Mouse (Mus musculus) yolk sac, embryonic 10.5 days (tissue): Measurements from ENCODE around the gene Auts2.

Experiments
- DNase-seq: peaks from one replicate; pipeline ENCODE4 v3.0.0-alpha.2; 2017; ENCODE audit warnings: low spot score

The Auts2 gene

GRCm38 (mm10) chr5:132318026-132318765 is 224.9 kb downstream of the Auts2 start:
- no peak for DNase-seq

GRCm38 (mm10) chr5:132316897-132317296 is 226.2 kb downstream of the Auts2 start:
- no peak for DNase-seq

GRCm38 (mm10) chr5:132314300-132314699 is 228.8 kb downstream of the Auts2 start:
- DNase-seq = no peak

GRCm38 (mm10) chr5:132307000-132307399 is 236.1 kb downstream of the Auts2 start:
- DNase-seq = no peak

GRCm38 (mm10) chr5:132305354-132305934 is 237.7 kb downstream of the Auts2 start:
- no peak for DNase-seq

GRCm38 (mm10) chr5:132302778-132303177 is 240.4 kb downstream of the Auts2 start:
- DNase-seq = no peak

- no peak for DNase-seq
These were observed 242.3 kb downstream of the Auts2 start for GRCm38 (mm10) chr5:132300794-132301193.

- DNase-seq = no peak
These were observed 243.4 kb downstream of the Auts2 start for GRCm38 (mm10) chr5:132299716-132300115.

- DNase-seq = no peak
These were observed 244.1 kb downstream of the Auts2 start for GRCm38 (mm10) chr5:132298996-132299395.

- DNase-seq = no peak
These were observed 245.8 kb downstream of the Auts2 start for GRCm38 (mm10) chr5:132297309-132297708.

GRCm38 (mm10) chr5:132294469-132294868 is 248.7 kb downstream of the Auts2 start:
- DNase-seq = no peak

- DNase-seq = no peak
These were observed 250.2 kb downstream of the Auts2 start for GRCm38 (mm10) chr5:132292932-132293331.

- DNase-seq = no peak
These were observed 252.3 kb downstream of the Auts2 start for GRCm38 (mm10) chr5:132290606-132291535.

- DNase-seq = no peak
These were observed 259.4 kb downstream of the Auts2 start for GRCm38 (mm10) chr5:132283741-132284140.

- no peak for DNase-seq
These were observed 268.8 kb downstream of the Auts2 start for GRCm38 (mm10) chr5:132274098-132274898.

GRCm38 (mm10) chr5:132272132-132272531 is 271.0 kb downstream of the Auts2 start:
- DNase-seq = no peak

GRCm38 (mm10) chr5:132270896-132271295 is 272.2 kb downstream of the Auts2 start:
- no peak for DNase-seq

GRCm38 (mm10) chr5:132270074-132270473 is 273.1 kb downstream of the Auts2 start:
- no peak for DNase-seq

- DNase-seq = no peak
These were observed 274.7 kb downstream of the Auts2 start for GRCm38 (mm10) chr5:132268351-132268967.

- no peak for DNase-seq
These were observed 278.1 kb downstream of the Auts2 start for GRCm38 (mm10) chr5:132265015-132265414.

- DNase-seq = no peak
These were observed 281.4 kb downstream of the Auts2 start for GRCm38 (mm10) chr5:132261750-132262149.
